Mouse (Mus musculus) neutrophil, adult 5-6 weeks (primary cell): ENCODE results near the gene Mfsd9. TPM values are rescaled to one million over a fixed set of nuclear protein-coding genes. Genes with fewer than 3 reads are reported as not detected.

Source experiments
- ATAC-seq: fragments of 151-379, 151-347 bp; 2 replicates; pipeline ENCODE4 v1.8.0; 2017; ENCODE audit warnings: mild to moderate bottlenecking, moderate TSS enrichment; ENCODE audit not compliant: insufficient number of reproducible peaks, poor library complexity, low FRiP score, severe bottlenecking; ENCODE audit errors: extremely low read depth
- total RNA-seq: library from RNA; stranded (forward); fragments of 200-1000 nt; gene quantifications from 2 replicates; pipeline ENCODE4 v1.2.3, GENCODE M21; 2017

Mfsd9 gene
- total RNA-seq, 1 experiment from 2014 or later: 3.0 TPM

GRCm38 (mm10) chr1:40727404-40727803 is 63.1 kb downstream of the Mfsd9 start:
- ATAC-seq: no peak

- ATAC-seq: no peak
Observed at GRCm38 (mm10) chr1:40726051-40726450, 64.4 kb downstream of the Mfsd9 start.

Other genes with a start within 250 kb of the Mfsd9 start
- gene Slc9a4, start 210.6 kb downstream of the Mfsd9 start, total RNA-seq: not detected in 2 replicates
- not detected in 2 replicates for gene Slc9a2, start 110.1 kb downstream of the Mfsd9 start, total RNA-seq
- not detected in 2 replicates for gene Tmem182, start 14.9 kb upstream of the Mfsd9 start, total RNA-seq